Mouse (Mus musculus): ENCODE data around the gene Lexm. TPM values are rescaled to one million over a fixed set of nuclear protein-coding genes. Genes with fewer than 3 reads are reported as not detected.

The Lexm gene
- total RNA-seq (2021): under 1 TPM in 1 of 2 experiments, not detected in 1; 0.30 TPM
- long read RNA-seq: 0 reads

- peak in 1 of 2 experiments; percentile 47 for DNase-seq (ENCODE audit: low spot score in 2 of 2)
Measured at GRCm38 (mm10) chr4:106617056-106617455, at the start of gene Lexm. Gene Lexm, minus strand, starts transcription at chr4:106617241.

- DNase-seq (ENCODE audit: low spot score in 2 of 2): no peak
Measured at GRCm38 (mm10) chr4:106666546-106666945, 49.5 kb upstream of the Lexm start.

DNA sequence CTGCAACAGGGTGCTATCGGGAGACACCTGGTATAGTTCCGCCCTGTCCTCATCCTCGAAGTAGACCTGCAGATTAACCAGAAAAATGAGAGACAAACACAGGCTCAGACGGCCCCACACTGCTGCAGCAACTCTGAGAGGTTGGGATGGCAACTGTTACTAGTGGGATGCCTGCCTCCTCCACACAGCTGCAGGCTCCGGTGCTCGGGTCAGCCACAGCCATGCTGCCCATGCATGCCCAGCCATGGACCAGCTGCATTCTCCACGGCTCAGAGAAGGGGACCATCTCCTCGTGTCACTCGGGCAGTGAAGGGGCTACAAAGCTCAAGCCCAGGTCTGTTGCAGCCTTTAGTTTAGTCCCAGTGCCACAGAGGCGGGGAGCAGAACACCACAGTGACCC is 48.6 kb upstream of the Lexm start:
- no peak for DNase-seq (ENCODE audit: low spot score in 2 of 2)

- no peak for DNase-seq (ENCODE audit: low spot score in 2 of 2)
Measured at GRCm38 (mm10) chr4:106665269-106665668, 48.2 kb upstream of the Lexm start.

- no peak for DNase-seq (ENCODE audit: low spot score in 2 of 2)
Measured at GRCm38 (mm10) chr4:106664697-106665096, 47.7 kb upstream of the Lexm start.

DNA sequence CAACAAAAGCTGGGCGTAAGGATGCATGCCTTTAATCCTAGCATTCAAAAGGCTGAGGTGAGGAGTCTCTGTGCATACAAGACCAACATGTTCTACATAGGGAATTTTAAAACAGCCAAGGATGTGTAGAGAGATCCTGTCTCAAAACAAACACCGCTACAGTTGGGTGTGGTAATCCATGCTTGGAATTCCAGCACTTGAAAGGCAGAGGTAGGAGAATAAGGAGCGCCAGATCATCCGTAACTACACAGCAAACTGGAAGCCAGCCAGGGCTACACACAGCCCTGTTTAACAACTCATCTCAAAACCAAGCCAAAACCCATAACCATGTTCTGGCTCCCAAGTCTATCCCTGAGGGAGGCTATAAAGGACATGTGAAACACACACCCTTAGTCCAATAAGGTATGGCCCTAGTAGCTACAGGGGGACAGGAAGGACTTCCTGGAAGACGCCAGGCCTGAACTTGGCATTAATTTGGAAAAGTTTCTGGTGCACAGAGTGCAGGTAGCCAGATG is 47.0 kb upstream of the Lexm start:
- DNase-seq (ENCODE audit: low spot score in 2 of 2): no peak

- DNase-seq (ENCODE audit: low spot score in 2 of 2): no peak
Measured at GRCm38 (mm10) chr4:106655681-106656080, 38.6 kb upstream of the Lexm start.

- no peak for DNase-seq (ENCODE audit: low spot score in 2 of 2)
Measured at GRCm38 (mm10) chr4:106653051-106653450, 36.0 kb upstream of the Lexm start.

GRCm38 (mm10) chr4:106652546-106652945 is 35.5 kb upstream of the Lexm start:
- DNase-seq (ENCODE audit: low spot score in 2 of 2): no peak

- peak; percentile 96 to 99 for DNase-seq (ENCODE audit: low spot score in 2 of 2)
Measured at GRCm38 (mm10) chr4:106650833-106651527, 33.9 kb upstream of the Lexm start, which contains the start of gene Pars2. Gene Pars2, plus strand, starts transcription at chr4:106651069.

GRCm38 (mm10) chr4:106647137-106647536 is 30.1 kb upstream of the Lexm start:
- DNase-seq (ENCODE audit: low spot score in 2 of 2): no peak

DNA sequence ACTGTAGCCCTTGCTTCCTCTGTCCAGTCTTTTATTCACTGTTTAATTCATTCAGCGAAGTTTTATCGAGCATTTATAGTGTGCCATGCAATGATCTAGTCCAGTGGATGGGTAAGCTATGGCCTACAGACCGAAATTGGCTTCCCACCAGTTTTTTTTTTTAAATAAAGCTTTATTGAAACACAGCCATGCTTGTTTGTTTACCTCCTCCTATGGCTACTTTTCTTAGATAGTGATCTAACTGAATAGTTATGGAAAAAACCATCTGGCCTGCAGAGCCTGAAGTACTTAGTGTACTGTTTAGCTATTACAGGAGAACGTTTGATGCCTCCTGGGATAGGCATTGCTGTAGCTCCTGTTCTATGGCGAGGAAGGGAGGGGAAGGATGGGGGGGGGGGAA is 28.8 kb upstream of the Lexm start:
- no peak for DNase-seq (ENCODE audit: low spot score in 2 of 2)

DNA sequence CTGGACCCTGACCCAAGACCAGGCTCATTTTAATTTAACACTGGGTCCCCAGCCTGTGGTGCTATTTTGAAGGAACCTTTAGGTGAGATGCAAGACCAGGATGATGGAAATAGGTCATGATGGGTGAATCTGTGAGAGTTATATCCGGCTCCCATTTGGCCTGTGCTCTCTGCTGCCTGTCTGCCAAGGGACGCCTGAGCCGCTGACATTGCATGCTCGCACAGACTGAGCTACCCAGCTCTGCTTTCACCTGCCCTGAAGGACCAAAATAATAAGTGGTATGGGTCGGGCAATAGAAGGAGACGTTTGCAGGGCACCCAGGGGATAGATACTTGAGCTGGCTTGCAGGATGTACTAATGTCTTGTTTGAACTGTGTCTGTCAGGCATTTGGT is 27.2 kb upstream of the Lexm start:
- DNase-seq (ENCODE audit: low spot score in 2 of 2): no peak

- DNase-seq (ENCODE audit: low spot score in 2 of 2): no peak
Measured at GRCm38 (mm10) chr4:106643483-106644217, 26.6 kb upstream of the Lexm start.

GRCm38 (mm10) chr4:106634086-106634479 is 17.0 kb upstream of the Lexm start:
- no peak for DNase-seq (ENCODE audit: low spot score in 2 of 2)

DNA sequence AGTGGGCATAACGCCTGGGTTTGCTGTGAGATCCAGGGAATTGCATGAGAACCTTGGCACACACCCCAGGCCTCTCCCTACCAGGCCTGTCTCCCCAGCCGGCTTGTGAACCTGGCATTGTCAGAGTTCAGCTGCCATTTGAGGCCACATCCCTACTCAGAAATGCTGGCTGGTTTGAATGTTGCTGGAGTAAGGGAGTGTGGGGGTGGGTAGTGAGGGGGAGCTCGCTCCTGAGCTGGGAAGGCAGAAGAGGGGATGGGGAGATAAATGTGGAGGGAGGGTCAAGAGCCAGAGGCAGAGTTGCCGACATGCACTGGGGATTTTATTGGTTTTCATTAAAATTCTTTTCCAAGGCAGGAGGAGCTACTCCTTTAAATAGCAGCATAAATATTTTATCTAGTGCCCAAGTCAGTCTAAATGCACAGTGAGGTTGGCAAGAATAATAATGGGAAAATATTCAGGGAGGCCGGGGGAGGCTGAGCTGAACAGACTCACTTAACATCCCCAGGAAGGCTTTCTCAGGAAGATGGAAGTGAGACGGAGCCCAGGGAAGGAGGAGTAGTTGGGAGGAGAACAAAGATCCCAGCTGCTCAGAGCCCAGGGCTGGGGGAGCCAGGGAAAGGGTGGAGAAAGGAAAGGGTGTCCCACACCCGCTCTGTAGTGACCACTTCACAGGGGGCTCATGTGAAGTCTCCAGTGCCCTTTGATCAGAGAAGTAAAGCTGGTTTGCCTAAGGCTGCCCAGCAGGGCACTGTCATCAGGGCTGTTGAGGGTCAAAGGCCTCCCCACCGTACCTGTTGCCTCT is 16.4 kb upstream of the Lexm start:
- no peak for DNase-seq (ENCODE audit: low spot score in 2 of 2)

DNA sequence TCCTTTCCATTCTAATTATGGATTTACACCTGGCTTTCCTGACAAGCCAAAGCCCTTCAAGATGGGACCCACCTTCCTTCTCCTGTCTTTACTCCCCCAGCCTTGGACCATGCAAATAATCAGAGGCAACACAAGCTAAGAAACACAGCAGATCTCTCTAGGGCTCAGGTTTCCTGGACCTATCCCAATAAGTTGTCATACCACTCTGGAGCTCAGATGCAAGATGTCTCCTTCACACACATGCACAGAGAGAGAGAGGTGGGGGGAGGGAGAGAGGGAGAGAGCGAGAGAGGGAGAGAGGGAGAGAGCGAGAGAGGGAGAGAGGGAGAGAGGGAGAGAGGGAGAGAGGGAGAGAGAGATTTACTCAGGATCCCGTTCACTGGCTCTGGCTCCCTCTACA is 15.3 kb upstream of the Lexm start:
- no peak for DNase-seq (ENCODE audit: low spot score in 2 of 2)

DNA sequence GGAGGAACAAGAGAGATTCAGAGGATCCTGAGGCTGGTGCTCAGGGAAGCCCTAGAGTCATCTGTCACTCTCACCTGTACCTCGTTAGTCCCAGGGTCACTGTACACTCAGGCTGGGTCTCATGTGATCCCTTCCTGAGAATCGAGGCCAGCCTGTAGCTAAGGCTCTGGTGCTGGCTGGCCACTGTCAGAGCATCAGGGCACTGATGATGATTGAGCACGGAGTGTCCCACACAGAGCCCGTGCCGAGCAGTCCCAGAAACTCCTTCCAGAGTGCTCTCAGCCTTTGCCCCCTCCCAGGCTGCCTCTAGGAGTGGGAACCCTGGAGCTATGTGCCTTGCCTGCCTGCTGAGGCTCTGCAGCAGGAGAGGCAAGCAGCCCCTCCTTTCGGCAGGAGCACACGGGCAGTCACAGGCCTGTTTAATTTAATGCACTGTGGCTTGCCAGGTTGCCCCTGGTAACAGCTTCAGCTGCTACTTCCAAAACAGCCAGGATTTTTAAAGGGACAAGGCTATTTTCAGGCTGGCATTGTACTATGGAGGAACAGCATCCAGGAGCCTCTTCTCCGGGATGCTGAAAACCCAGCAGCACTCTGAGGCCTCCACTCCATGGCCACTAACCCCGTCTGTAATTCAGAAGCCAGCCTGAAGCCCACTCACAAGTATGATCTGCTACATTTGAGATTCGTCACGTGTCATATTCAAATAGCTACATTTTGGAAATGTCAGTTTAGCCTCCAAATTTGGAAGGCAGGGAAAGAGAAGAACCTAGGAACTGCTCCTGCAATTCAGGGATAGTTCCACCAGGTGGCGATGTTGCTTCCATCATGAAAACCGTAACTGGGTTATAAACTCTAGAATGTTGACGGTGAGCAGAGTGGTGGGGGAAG is 13.5 kb upstream of the Lexm start:
- DNase-seq (ENCODE audit: low spot score in 2 of 2): peak; percentile 91 to 93

- no peak for DNase-seq (ENCODE audit: low spot score in 2 of 2)
Measured at GRCm38 (mm10) chr4:106629374-106629773, 12.3 kb upstream of the Lexm start.

DNA sequence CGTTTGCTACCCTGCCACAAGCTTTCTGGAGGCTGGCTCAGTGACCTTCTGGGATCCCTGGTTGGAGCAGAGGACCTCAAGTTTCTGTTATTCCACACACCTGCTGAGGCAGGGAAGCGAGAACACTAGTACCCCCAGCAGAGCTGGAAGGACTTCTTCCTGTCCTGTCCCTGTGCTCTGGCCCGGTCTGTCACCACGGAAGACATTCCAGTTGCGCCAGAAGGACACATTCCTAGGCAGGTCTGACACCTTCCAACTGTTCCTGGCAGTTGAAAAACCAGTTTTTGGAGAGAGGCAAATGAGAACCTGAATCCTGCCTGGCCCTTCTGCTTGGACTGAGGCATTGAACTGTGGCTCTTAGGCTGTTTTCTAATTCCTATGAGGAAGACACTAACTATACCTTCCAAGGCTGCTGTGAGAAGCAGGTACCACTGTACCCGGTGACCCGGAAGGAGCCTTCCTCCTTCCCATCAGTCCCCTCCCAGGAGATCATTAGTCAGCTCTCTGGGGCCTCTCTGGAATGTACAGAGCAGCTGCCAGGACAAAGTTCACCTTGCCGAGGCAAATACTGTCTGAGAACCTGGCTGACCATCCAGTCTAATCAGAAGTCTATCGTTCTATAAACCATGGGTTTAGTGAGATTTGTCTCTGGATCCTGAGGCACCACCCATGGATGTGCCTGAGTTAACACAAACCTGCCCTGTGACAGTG is 11.8 kb upstream of the Lexm start:
- DNase-seq (ENCODE audit: low spot score in 2 of 2): no peak

Data from layer of hippocampus, postnatal 10 days (tissue).